Mouse (Mus musculus) limb, embryonic 12.5 days (tissue): ENCODE measurements around the gene Gm49342. TPM values are rescaled to one million over a fixed set of nuclear protein-coding genes. Genes with fewer than 3 reads are reported as not detected.
A peak's percentile ranks its signal among the peaks of the same experiment; 100 is the strongest.
"Not testable (repeated sequence)": the region's sequence is repeated elsewhere in the genome, so short reads cannot be mapped to it uniquely, and the experiment has no call there.

ENCODE experiments used
- ATAC-seq: fragments of 200-750 bp; cut with Nextera tagmentation; 2 replicates; pipeline ENCODE4 v1.8.0; 2017; ENCODE audit warnings: low read depth, moderate TSS enrichment; ENCODE audit not compliant: insufficient number of reproducible peaks, insufficient read depth, low FRiP score, low TSS enrichment
- H3K27ac ChIP-seq: fragments of 300-500 bp; sonication (generic); 2 replicates; pipeline ENCODE4 v1.5.1; 2016; ENCODE audit warnings: mild to moderate bottlenecking, moderate library complexity
- H3K27me3 ChIP-seq: fragments of 300-500 bp; sonication (generic); 2 replicates; pipeline ENCODE4 v1.6.1; 2016; ENCODE audit warnings: mild to moderate bottlenecking, moderate library complexity
- H3K36me3 ChIP-seq: fragments of 300-500 bp; sonication (generic); 2 replicates; pipeline ENCODE4 v1.6.1; 2016; ENCODE audit warnings: mild to moderate bottlenecking, moderate library complexity
- H3K4me1 ChIP-seq: fragments of 300-500 bp; sonication (generic); replicated peaks from 2 replicates; pipeline ENCODE4 v1.6.1; 2016
- H3K4me2 ChIP-seq: fragments of 300-500 bp; sonication (generic); 2 replicates; pipeline ENCODE4 v1.6.1; 2016; ENCODE audit warnings: mild to moderate bottlenecking, moderate library complexity
- H3K4me3 ChIP-seq: fragments of 300-500 bp; sonication (generic); replicated peaks from 2 replicates; pipeline ENCODE4 v1.5.1; 2016; ENCODE audit warnings: mild to moderate bottlenecking
- H3K9ac ChIP-seq: fragments of 300-500 bp; sonication (generic); replicated peaks from 2 replicates; pipeline ENCODE4 v1.6.1; 2016; ENCODE audit warnings: mild to moderate bottlenecking, moderate library complexity
- H3K9me3 ChIP-seq: fragments of 300-500 bp; sonication (generic); 2 replicates; pipeline ENCODE4 v1.6.1; 2016; ENCODE audit warnings: mild to moderate bottlenecking, moderate library complexity
- WGBS: fragments of 180-500 bp; shearing (Covaris S2); methylation state at CpG from one replicate; pipeline ENCODE4 v1.1.7; 2016; 5-methylcytosine and 5-hydroxymethylcytosine counted together
- polyA plus RNA-seq: library from polyadenylated mRNA; unstranded; fragments of >200 nt; fragmentation: Nextera tagmentation; extraction: Ambion mirVana; gene quantifications from 2 replicates; pipeline ENCODE4 v1.2.1, GENCODE M21; 2016

Gene Gm49342
- polyA plus RNA-seq, 1 experiment from 2014 or later: not detected

DNA sequence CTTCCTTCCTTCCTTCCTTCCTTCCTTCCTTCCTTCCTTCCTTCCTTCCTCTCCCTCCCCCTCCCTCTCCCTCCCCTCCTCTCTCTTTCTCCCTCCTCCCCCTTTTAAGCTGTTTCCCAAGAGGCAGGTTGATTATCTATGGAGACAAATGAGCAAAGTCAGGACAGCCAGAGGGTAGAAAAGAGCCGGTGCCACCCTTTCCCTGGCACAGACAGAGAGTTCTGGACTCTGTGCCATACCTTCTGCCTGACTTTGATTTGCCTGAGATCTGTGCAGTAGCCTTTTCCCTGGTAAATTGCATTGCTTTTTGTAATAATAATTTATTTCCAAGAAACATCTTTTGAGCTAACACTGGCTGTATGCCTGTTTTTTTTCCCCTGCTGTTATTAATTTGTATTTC lies 24.7 kb downstream of the Gm49342 start:
- no peak overlapping the region for H3K4me2 ChIP-seq
- no peak overlapping the region for H3K9ac ChIP-seq
- H3K27me3 ChIP-seq: no peaks in the 10 kb centered on the region
- WGBS: 24% methylated on average over 1 of the region's 1 CpGs
- no peaks in the 10 kb centered on the region for H3K9me3 ChIP-seq
- H3K4me3 ChIP-seq: no peak overlapping the region
- no peak for ATAC-seq
- no peak overlapping the region for H3K27ac ChIP-seq
- H3K36me3 ChIP-seq: no peaks in the 10 kb centered on the region
- peaks cover 6% of the 10 kb centered on the region for H3K4me1 ChIP-seq

DNA sequence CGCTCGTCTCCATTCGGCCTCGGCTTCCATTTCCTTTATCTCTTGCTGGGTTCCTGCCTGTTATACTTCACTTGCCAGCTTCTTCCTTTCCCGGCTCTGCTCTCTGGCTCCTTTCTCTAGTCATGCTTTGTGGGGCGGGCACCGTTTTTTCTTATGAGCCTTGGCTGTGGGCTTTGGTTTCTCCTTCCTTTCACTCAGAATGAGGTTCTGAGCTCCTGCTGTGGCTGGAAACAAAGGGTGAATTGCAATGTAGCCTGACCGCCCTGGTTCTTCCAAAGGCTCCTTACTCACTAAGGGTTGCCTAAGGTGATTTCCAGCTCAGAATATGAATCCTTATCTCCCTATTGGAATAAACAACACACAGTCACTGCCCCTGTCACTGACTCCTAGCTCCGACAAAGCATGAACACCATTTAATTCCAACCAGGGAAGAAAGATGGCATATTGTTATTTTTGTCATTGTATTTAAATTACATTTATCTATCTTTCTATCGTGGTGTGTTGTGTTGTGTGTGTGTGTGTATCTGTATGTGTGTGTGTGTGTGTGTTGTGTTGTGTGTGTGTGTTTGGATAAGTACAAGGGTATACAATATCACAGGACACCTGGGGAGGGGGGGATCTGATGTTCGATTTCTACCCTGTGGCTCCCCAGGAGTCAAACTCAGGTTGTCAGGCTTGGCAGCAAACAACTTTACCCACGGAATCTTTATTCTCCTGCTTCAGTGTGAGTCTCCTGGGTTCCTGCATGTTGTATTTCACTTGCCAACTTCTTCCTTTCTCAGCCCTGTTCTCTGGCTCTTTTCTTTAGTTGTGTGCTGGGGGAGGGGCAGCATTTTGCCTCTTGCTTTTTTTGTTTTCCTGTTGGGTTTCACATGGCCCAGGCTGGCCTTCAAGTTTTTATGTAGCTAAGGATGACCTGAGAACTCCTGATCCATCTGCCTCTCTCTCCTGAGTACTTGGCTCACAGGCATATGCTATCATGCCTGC lies 25.5 kb downstream of the Gm49342 start:
- no peak for ATAC-seq
- H3K4me2 ChIP-seq: no peak overlapping the region
- WGBS: 49% methylated on average over 12 of the region's 12 CpGs
- no peak overlapping the region for H3K27ac ChIP-seq
- no peaks in the 10 kb centered on the region for H3K9me3 ChIP-seq
- no peaks in the 10 kb centered on the region for H3K36me3 ChIP-seq
- H3K4me3 ChIP-seq: no peak overlapping the region
- H3K27me3 ChIP-seq: no peaks in the 10 kb centered on the region
- H3K4me1 ChIP-seq: peaks cover 6% of the 10 kb centered on the region
- H3K9ac ChIP-seq: no peak overlapping the region

DNA sequence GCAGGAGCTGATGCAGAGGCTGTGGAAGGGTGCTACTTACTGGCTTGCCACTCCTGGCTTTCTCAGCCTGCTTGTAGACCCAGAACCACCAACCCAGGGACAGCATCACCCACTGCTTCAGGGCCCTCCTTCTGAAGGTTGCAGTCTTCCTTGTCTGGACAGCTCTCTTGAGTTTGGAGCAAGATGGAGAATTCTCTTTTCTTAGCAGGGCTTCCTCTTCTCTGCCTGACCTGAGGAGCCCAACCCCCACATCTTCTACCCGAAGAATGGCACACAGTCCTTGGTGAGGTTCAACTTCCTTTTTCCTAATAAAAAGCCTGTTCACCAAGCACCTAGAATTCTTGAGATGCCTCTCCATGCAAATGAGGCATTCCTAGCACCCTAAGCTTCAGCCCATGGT lies 26.5 kb downstream of the Gm49342 start:
- WGBS: 82% methylated on average over 1 of the region's 1 CpGs
- ATAC-seq: no peak
- Histone ChIP-seq H3K4me1 (peaks cover 6% of the 10 kb centered on the region), H3K9ac (no peak overlapping the region), H3K9me3 (no peaks in the 10 kb centered on the region), H3K27ac (no peak overlapping the region), H3K27me3 (no peaks in the 10 kb centered on the region), H3K4me3 (no peak overlapping the region), H3K36me3 (no peaks in the 10 kb centered on the region), H3K4me2 (no peak overlapping the region)

DNA sequence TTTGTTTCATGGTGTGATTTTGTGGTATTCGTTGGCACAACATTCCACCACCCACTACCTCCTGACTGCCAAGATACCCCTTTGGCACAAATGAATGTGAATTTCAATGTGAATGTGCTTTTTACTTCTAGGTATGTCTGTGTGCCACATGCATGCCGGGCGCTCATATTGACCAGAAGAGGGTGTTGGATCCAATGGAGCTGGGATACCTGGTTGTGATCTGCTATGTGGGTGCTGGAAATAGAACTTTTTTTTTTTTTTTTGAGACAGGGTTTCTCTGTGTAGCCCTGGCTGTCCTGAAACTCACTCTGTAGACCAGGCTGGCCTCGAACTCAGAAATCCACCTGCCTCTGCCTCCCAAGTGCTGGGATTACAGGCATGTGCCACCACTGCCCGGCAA lies 28.7 kb downstream of the Gm49342 start:
- peaks cover 12% of the 10 kb centered on the region for H3K4me1 ChIP-seq
- ATAC-seq, H3K9me3 ChIP-seq, H3K27me3 ChIP-seq, H3K4me3 ChIP-seq, H3K36me3 ChIP-seq, H3K9ac ChIP-seq, H3K4me2 ChIP-seq, H3K27ac ChIP-seq: not testable (repeated sequence)
- WGBS: 83% methylated on average over 5 of the region's 5 CpGs

DNA sequence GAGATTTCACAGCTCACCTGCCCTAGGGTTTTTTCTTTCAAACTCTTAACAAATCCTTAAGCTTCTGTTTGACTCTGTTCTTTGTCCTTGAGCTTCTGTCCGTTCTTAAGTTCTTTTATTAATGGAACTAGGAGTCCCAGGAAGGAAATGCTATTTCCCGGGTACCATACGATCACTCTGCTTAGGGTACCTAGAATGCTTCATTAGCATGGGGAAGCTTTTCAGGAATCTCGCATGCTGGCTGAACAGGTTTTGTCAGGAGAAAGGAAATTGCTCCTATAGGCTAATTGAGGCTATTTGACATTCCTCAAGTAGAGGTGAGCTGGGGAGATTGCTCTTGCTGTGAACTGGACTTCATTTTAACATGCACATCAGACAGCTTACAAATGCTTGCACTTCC lies 29.4 kb downstream of the Gm49342 start:
- Histone ChIP-seq H3K4me3 (no peak overlapping the region), H3K4me2 (no peak overlapping the region), H3K27me3 (no peaks in the 10 kb centered on the region), H3K27ac (no peak overlapping the region), H3K9ac (no peak overlapping the region), H3K9me3 (no peaks in the 10 kb centered on the region), H3K4me1 (peaks cover 12% of the 10 kb centered on the region), H3K36me3 (no peaks in the 10 kb centered on the region)
- 46% methylated on average over 4 of the region's 4 CpGs for WGBS
- no peak for ATAC-seq

DNA sequence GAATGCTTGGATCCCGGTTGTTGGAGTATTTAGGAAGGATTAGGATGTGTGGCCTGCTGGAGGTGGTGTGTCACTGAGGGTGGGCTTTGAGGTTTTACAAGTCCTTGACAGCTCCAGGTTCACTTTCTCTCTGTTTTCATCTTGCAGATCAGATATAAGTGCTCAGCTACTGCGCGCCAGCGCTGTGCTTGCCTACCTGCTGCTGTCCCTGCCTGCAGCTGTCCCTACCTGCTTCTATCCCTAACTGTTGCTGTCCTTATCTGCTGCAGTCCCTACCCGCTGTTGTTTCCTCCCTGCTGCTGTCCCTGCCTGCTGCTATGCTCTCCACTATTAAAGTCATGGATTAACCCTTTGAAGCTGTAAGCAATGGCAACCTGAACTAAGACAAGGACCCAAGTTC lies 30.7 kb downstream of the Gm49342 start:
- no peak overlapping the region for H3K4me2 ChIP-seq
- ATAC-seq: no peak
- H3K27me3 ChIP-seq: no peaks in the 10 kb centered on the region
- peaks cover 12% of the 10 kb centered on the region for H3K4me1 ChIP-seq
- H3K36me3 ChIP-seq: no peaks in the 10 kb centered on the region
- no peak overlapping the region for H3K9ac ChIP-seq
- WGBS: 57% methylated on average over 5 of the region's 5 CpGs
- H3K27ac ChIP-seq: no peak overlapping the region
- H3K9me3 ChIP-seq: no peaks in the 10 kb centered on the region
- H3K4me3 ChIP-seq: no peak overlapping the region

DNA sequence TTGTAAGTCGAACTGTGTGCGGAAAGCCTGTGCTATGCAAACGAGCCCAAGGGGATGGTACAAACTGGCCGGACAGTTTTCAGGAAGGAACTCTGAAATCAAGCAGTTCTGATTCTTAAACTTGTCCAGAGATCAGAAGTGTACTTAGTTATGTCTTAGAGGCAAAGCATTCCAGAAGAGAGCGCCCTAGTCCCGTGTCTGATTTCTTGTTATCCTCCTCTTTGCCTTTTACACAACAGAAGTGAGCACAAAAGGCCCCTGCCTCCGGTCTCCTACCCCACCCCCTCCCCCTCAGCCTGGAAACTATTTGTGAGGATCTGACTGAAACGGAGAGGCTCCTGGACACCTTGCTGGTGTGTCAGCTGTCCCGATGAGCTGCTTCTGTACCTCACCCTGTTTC lies 32.4 kb downstream of the Gm49342 start:
- H3K4me1 ChIP-seq: 0 out of 2 replicates have a peak, but pooled peaks cover 6% of the 10 kb centered on the region
- H3K4me3 ChIP-seq: no peak overlapping the region
- WGBS: 34% methylated on average over 9 of the region's 9 CpGs
- no peak overlapping the region for H3K27ac ChIP-seq
- H3K9ac ChIP-seq: no peak overlapping the region
- H3K9me3 ChIP-seq: no peaks in the 10 kb centered on the region
- no peaks in the 10 kb centered on the region for H3K36me3 ChIP-seq
- H3K27me3 ChIP-seq: no peaks in the 10 kb centered on the region
- no peak for ATAC-seq
- H3K4me2 ChIP-seq: no peak overlapping the region

DNA sequence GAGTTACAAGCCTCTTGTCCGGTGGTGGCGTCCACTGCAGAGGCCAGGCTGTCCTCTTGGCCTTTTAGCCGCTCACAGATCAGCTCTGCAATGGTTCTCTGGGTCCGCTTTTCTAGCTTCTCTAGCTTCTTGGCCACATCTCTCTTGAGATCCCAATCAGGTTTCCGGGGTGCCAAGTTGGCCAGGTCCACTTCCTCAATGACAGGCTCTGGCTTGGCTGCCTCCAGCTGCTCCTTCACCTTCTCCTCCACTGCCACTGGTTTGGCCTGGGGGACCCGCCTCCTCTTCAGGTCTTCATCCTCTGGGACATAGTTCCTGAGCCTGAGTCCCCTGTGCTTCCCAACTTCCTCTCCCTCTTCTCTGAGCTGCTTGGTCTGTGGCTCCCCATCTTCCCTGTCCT lies 34.1 kb downstream of the Gm49342 start:
- not testable (repeated sequence) for H3K4me2 ChIP-seq, H3K36me3 ChIP-seq, H3K9me3 ChIP-seq, H3K4me3 ChIP-seq, H3K27me3 ChIP-seq, ATAC-seq, H3K27ac ChIP-seq, H3K4me1 ChIP-seq, H3K9ac ChIP-seq
- WGBS: 92% methylated on average over 6 of the region's 6 CpGs

DNA sequence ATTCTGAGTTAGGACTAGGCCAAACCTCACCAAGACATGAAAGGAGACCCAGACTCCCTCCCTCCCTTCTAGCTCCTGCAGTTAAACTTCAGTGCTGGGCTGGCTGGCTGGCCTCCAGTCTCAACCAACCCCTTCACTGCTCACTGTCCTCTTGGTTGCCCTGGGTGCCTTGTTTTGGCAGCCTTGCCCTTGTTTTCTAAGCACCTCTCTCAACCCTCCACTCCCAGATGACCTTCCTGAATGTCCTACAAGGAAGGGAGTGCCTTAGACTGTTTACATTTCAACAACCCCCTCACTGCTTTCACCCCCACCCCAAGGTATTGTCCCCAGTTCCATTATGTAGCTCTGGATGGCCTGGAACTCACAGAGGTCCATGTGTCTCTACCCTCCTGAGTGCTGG lies 35.3 kb downstream of the Gm49342 start:
- Histone ChIP-seq H3K9me3 (no peaks in the 10 kb centered on the region), H3K4me3 (no peak overlapping the region), H3K9ac (no peak overlapping the region), H3K36me3 (no peaks in the 10 kb centered on the region), H3K4me1 (0 out of 2 replicates have a peak, but pooled peaks cover 6% of the 10 kb centered on the region), H3K4me2 (no peak overlapping the region), H3K27me3 (no peaks in the 10 kb centered on the region), H3K27ac (no peak overlapping the region)
- ATAC-seq: no peak

DNA sequence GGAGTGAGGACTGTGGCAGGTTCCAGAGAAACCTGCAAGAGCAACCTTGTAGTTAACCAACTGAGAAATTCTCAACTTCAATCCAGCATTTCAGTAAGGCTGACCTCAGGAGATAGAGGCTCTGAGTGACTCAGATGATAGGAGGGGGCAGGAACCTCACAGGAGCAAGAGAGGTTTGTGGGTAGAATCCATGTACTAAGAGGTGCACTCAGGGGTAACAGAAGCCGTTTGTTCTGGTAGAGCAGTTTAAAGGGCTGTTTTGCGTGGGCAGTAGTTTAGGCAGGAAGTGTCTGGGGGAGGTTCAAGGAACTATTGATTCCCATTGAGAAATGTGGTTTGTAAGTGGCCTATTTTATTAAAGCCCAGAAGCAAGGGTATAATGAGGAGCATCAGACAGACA lies 36.9 kb downstream of the Gm49342 start:
- Histone ChIP-seq H3K9me3 (no peaks in the 10 kb centered on the region), H3K4me3 (no peak overlapping the region), H3K4me2 (no peak overlapping the region), H3K9ac (no peak overlapping the region), H3K36me3 (no peaks in the 10 kb centered on the region), H3K27me3 (no peaks in the 10 kb centered on the region), H3K4me1 (0 out of 2 replicates have a peak, but pooled peaks cover 6% of the 10 kb centered on the region), H3K27ac (0 out of 2 replicates have a peak overlapping the region, but pooled peaks have one; percentile 4)
- whole genome bisulfite sequencing: 53% methylated on average over 2 of the region's 2 CpGs
- ATAC-seq: no peak

DNA sequence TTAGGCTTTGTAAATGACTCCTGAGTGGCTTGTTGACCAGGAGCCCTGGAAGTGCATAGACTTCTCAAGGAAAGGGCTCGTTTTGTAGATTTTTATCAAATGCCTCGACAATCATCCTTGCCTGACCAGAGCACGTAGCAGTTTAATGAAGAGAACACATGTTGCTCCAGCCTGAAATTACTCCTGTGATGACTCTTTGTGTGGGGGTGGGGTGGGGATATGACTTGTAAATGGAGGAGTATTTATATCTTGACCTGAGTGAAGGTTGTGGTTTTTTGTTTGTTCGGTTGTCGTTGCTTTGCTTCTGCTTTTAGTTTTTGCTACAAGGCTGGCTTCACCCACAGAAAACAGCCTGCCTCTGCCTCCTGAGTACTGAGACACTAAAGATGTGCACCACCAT lies 37.5 kb downstream of the Gm49342 start:
- H3K4me2 ChIP-seq: no peak overlapping the region
- no peak overlapping the region for H3K27ac ChIP-seq
- no peak overlapping the region for H3K9ac ChIP-seq
- 0 out of 2 replicates have a peak, but pooled peaks cover 1% of the 10 kb centered on the region for H3K4me1 ChIP-seq
- no peak overlapping the region for H3K4me3 ChIP-seq
- WGBS: 77% methylated on average over 5 of the region's 5 CpGs
- H3K9me3 ChIP-seq: no peaks in the 10 kb centered on the region
- no peaks in the 10 kb centered on the region for H3K27me3 ChIP-seq
- no peak for ATAC-seq
- H3K36me3 ChIP-seq: no peaks in the 10 kb centered on the region

DNA sequence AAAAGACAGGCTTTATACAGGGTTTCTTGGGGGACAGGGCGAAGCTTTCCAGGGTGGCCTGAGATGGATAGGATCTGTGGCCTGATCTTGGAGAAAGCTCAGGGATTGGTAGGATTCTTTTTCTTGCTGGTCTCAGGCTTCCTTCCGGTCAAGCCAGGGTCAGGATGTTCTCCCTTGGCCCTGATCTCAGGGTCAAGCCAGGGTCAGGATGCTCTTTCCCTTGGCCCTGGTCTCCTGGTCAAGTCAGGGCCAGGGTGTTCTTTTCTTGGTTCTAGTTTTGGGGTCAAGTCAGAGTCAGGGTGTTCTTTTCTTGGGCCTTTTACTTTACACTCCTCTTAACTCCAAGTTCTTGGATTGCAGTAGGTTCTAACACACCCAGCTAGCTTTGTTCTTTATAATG lies 43.4 kb downstream of the Gm49342 start:
- no peak for ATAC-seq
- no peak overlapping the region for H3K4me3 ChIP-seq
- H3K4me2 ChIP-seq: no peak overlapping the region
- 82% methylated on average over 2 of the region's 2 CpGs for WGBS
- H3K27ac ChIP-seq: no peak overlapping the region
- H3K36me3 ChIP-seq: no peaks in the 10 kb centered on the region
- no peaks in the 10 kb centered on the region for H3K4me1 ChIP-seq
- no peaks in the 10 kb centered on the region for H3K27me3 ChIP-seq
- H3K9me3 ChIP-seq: no peaks in the 10 kb centered on the region
- no peak overlapping the region for H3K9ac ChIP-seq
